16 mouse cellular contexts compared by ENCODE assay signal in the genomic region with DNA sequence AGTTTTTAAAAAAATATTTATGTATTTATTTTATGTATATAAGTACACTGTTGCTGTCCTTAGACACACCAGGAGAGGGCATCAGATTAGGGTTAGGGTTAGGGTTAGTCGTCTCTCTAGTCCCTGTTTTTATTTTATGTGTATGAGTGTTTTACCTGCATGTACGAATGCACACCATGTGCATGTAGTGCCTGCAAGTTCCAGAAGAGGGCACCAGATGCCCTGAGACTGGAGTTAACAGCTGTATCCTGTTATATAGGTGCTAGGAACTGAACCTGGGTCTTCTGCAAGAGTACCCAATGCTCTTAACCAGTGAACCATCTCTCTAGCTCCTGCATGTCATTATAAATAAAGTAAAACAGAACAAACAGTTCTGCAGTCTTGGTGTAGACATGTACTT. TPM values are rescaled to one million over a fixed set of nuclear protein-coding genes. Genes with fewer than 3 reads are reported as not detected.
DNase-seq lines count a peak whose midpoint lies in the region; ATAC-seq and TF ChIP-seq lines count a peak whose summit lies in the region.
"Had no signal": no experiment of that assay in that cellular context is flagged by ENCODE, and none has a peak within 500 bp of the region (broad histone marks: within the 10 kb centered on the region; RNA-seq: fewer than 3 reads in every experiment).

No protein-coding gene starts in this region.

- no peaks in the 10 kb centered on the region for H3K27me3 ChIP-seq in heart, postnatal 0 days (ENCODE audit: control insufficient read depth, insufficient read depth, low read length)
- H3K27me3 ChIP-seq in heart, embryonic 11.5 days (ENCODE audit: control insufficient read depth, insufficient read depth, low read length), result no peaks in the 10 kb centered on the region
- H3K27me3 ChIP-seq in liver, embryonic 14.5 days (ENCODE audit: control insufficient read depth, insufficient read depth, low read length), result no peaks in the 10 kb centered on the region
- H3K27me3 ChIP-seq in liver, embryonic 11.5 days (replicated peaks; ENCODE audit: control insufficient read depth, insufficient read depth, low read length), result no peaks in the 10 kb centered on the region
- H3K27me3 ChIP-seq: embryonic facial prominence, embryonic 12.5 days; limb, embryonic 15.5 days; stomach, embryonic 15.5 days had no signal

- DNase-seq in heart, postnatal 0 days (ENCODE audit: low spot score), result no peak
- DNase-seq in liver, embryonic 14.5 days (ENCODE audit: low read depth in 3 of 3, low spot score in 3 of 3), result no peak
- DNase-seq in liver, embryonic 11.5 days (ENCODE audit: low spot score), result no peak
- peak; percentile 19 for DNase-seq in A20 (ENCODE audit: low read depth, low spot score)
- DNase-seq in brain, embryonic 14.5 days (ENCODE audit: low read depth), result no peak
- DNase-seq in embryo, embryonic 10.5 days (ENCODE audit: low spot score), result no peak
- no peak for DNase-seq in right cerebral cortex, adult 18-20 months
- DNase-seq: cerebellum, postnatal 36 days; kidney, adult 18-20 months; lung, postnatal 14 days; thymus, postnatal 36 days had no signal

- H3K4me3 ChIP-seq in heart, postnatal 0 days (ENCODE audit: low read depth, low read length), result no peak overlapping the region
- H3K4me3 ChIP-seq in heart, embryonic 11.5 days (ENCODE audit: low read depth, low read length), result no peak overlapping the region
- H3K4me3 ChIP-seq in liver, embryonic 14.5 days (ENCODE audit: insufficient read depth in 1 of 2, low read depth in 2 of 2, low read length in 2 of 2), result no peak overlapping the region
- no peak overlapping the region for H3K4me3 ChIP-seq in liver, embryonic 11.5 days (ENCODE audit: low read depth, low read length)
- H3K4me3 ChIP-seq: embryonic facial prominence, embryonic 12.5 days; limb, embryonic 15.5 days; midbrain, embryonic 10.5 days; stomach, embryonic 15.5 days had no signal

- no peak overlapping the region for H3K9ac ChIP-seq in heart, postnatal 0 days (replicated peaks; ENCODE audit: low read depth, low read length)
- no peak overlapping the region for H3K9ac ChIP-seq in heart, embryonic 11.5 days (ENCODE audit: low read depth, low read length)
- H3K9ac ChIP-seq in liver, embryonic 14.5 days (replicated peaks), result no peak overlapping the region
- no peak overlapping the region for H3K9ac ChIP-seq in liver, embryonic 11.5 days (ENCODE audit: low read depth, low read length)
- H3K9ac ChIP-seq: embryonic facial prominence, embryonic 12.5 days; limb, embryonic 15.5 days; stomach, embryonic 15.5 days had no signal

- no peak overlapping the region for H3K27ac ChIP-seq in heart, postnatal 0 days (ENCODE audit: low read depth)
- no peak overlapping the region for H3K27ac ChIP-seq in heart, embryonic 11.5 days (ENCODE audit: low read depth, low read length)
- no peak overlapping the region for H3K27ac ChIP-seq in liver, embryonic 14.5 days
- H3K27ac ChIP-seq in liver, embryonic 11.5 days (ENCODE audit: low read depth, low read length), result no peak overlapping the region
- H3K27ac ChIP-seq: embryonic facial prominence, embryonic 12.5 days; limb, embryonic 15.5 days; midbrain, embryonic 10.5 days; stomach, embryonic 15.5 days had no signal

- no peak for TF ChIP-seq POLR2A in brain, embryonic 14.5 days (IDR thresholded peaks at IDR 0.05; ENCODE audit: borderline replicate concordance, extremely low read depth, insufficient read depth, insufficient read length, poor library complexity, severe bottlenecking)

- H3K4me1 ChIP-seq in heart, postnatal 0 days (ENCODE audit: control insufficient read depth, insufficient read depth), result no peaks in the 10 kb centered on the region
- no peaks in the 10 kb centered on the region for H3K4me1 ChIP-seq in heart, embryonic 11.5 days (ENCODE audit: control insufficient read depth, insufficient read depth, low read length)
- no peaks in the 10 kb centered on the region for H3K4me1 ChIP-seq in liver, embryonic 14.5 days (replicated peaks; ENCODE audit: control insufficient read depth in 2 of 2, insufficient read depth in 2 of 2, low read length in 1 of 2)
- no peaks in the 10 kb centered on the region for H3K4me1 ChIP-seq in liver, embryonic 11.5 days (replicated peaks; ENCODE audit: control insufficient read depth, insufficient read depth, low read length)
- H3K4me1 ChIP-seq: embryonic facial prominence, embryonic 12.5 days; limb, embryonic 15.5 days; midbrain, embryonic 10.5 days; stomach, embryonic 15.5 days had no signal

- no peak for ATAC-seq in heart, postnatal 0 days (ENCODE audit: insufficient read depth, low read depth)
- no peak for ATAC-seq in heart, embryonic 11.5 days (replicated peaks; ENCODE audit: insufficient number of reproducible peaks, low FRiP score, low TSS enrichment)
- ATAC-seq in liver, embryonic 14.5 days (ENCODE audit: insufficient read depth), result no peak
- ATAC-seq in liver, embryonic 11.5 days (replicated peaks; ENCODE audit: low FRiP score), result no peak

- no peak overlapping the region for H3K4me2 ChIP-seq in heart, postnatal 0 days (ENCODE audit: low read depth, low read length)
- no peak overlapping the region for H3K4me2 ChIP-seq in heart, embryonic 11.5 days
- H3K4me2 ChIP-seq in liver, embryonic 14.5 days (ENCODE audit: low read depth), result no peak overlapping the region
- H3K4me2 ChIP-seq in liver, embryonic 11.5 days, result no peak overlapping the region
- H3K4me2 ChIP-seq: embryonic facial prominence, embryonic 12.5 days; limb, embryonic 15.5 days; stomach, embryonic 15.5 days had no signal

- 86% methylated on average over 2 of the region's 2 CpGs for WGBS in heart, postnatal 0 days
- 78% methylated on average over 2 of the region's 2 CpGs for WGBS in heart, embryonic 11.5 days (ENCODE audit: insufficient replicate concordance)
- 53% methylated on average over 2 of the region's 2 CpGs for WGBS in liver, embryonic 14.5 days (ENCODE audit: insufficient replicate concordance)
- 76% methylated on average over 2 of the region's 2 CpGs for WGBS in liver, embryonic 11.5 days

- peak; percentile 14; the same call in 1 of the 2 replicates for TF ChIP-seq CTCF in heart, postnatal 0 days (IDR thresholded peaks at IDR 0.05; ENCODE audit: low read depth)
- TF ChIP-seq CTCF in liver, embryonic 14.5 days (IDR thresholded peaks at IDR 0.05; ENCODE audit: low read depth), result 0 out of 2 replicates have a peak, but pooled peaks have one; percentile 20
- TF ChIP-seq CTCF in brain, embryonic 14.5 days (IDR thresholded peaks at IDR 0.05; ENCODE audit: borderline replicate concordance, extremely low read depth, insufficient read depth, insufficient read length), result peak; percentile 9; the same call in 1 of the 2 replicates

- H3K9me3 ChIP-seq in heart, postnatal 0 days (replicated peaks; ENCODE audit: control insufficient read depth, low read length), result no peaks in the 10 kb centered on the region; the same call in 1 of the 2 replicates
- H3K9me3 ChIP-seq in heart, embryonic 11.5 days (replicated peaks; ENCODE audit: control insufficient read depth, low read length), result no peaks in the 10 kb centered on the region
- no peaks in the 10 kb centered on the region for H3K9me3 ChIP-seq in liver, embryonic 14.5 days (ENCODE audit: control insufficient read depth, low read length)
- peaks cover 5% of the 10 kb centered on the region for H3K9me3 ChIP-seq in liver, embryonic 11.5 days (ENCODE audit: control insufficient read depth, low read length)
- H3K9me3 ChIP-seq: embryonic facial prominence, embryonic 12.5 days; limb, embryonic 15.5 days; midbrain, embryonic 10.5 days; stomach, embryonic 15.5 days had no signal

- no peak for TF ChIP-seq EP300 in heart, postnatal 0 days (IDR thresholded peaks at IDR 0.05; ENCODE audit: low read depth)
- no peak for TF ChIP-seq EP300 in liver, embryonic 14.5 days (IDR thresholded peaks at IDR 0.05; ENCODE audit: low read depth)

- H3K36me3 ChIP-seq in heart, postnatal 0 days (replicated peaks; ENCODE audit: control insufficient read depth, insufficient read depth, low read length), result no peaks in the 10 kb centered on the region
- no peaks in the 10 kb centered on the region for H3K36me3 ChIP-seq in heart, embryonic 11.5 days (ENCODE audit: control insufficient read depth, insufficient read depth, low read length)
- H3K36me3 ChIP-seq in liver, embryonic 14.5 days (replicated peaks; ENCODE audit: control insufficient read depth, insufficient read depth, low read depth), result no peaks in the 10 kb centered on the region
- no peaks in the 10 kb centered on the region for H3K36me3 ChIP-seq in liver, embryonic 11.5 days (ENCODE audit: control insufficient read depth, insufficient read depth, low read length)
- H3K36me3 ChIP-seq: embryonic facial prominence, embryonic 12.5 days; limb, embryonic 15.5 days; midbrain, embryonic 10.5 days; stomach, embryonic 15.5 days had no signal

RNA-seq across cellular contexts. Expression of gene Adamtsl3, which starts 48.3 kb away (rescaled TPM):
- 2.0 and 4.1 TPM in 2 replicates for total RNA-seq in heart, postnatal 0 days (2014; rRNA removed; ENCODE audit: low replicate concordance)
- polyA plus RNA-seq in heart, postnatal 0 days (2015; fragmentation: Nextera tagmentation; extraction: Ambion mirVana), result 1.00 and 1.0 TPM in 2 replicates
- polyA plus RNA-seq in heart, embryonic 11.5 days (2014; fragmentation: Nextera tagmentation; extraction: Ambion mirVana), result 0.54 and 0.57 TPM in 2 replicates
- 0.01 and 0.06 TPM in 2 replicates for polyA plus RNA-seq in liver, embryonic 14.5 days (2012; rRNA removed)
- not detected in 2 replicates for polyA plus RNA-seq in liver, embryonic 14.5 days (2014; fragmentation: Nextera tagmentation; extraction: Ambion mirVana)
- polyA plus RNA-seq in liver, embryonic 11.5 days (2014; fragmentation: Nextera tagmentation; extraction: Ambion mirVana), result 0.35 and 0.37 TPM in 2 replicates
- 0.54 and 0.92 TPM in 2 replicates for polyA plus RNA-seq in brain, embryonic 14.5 days (2012; rRNA removed)
- polyA plus RNA-seq: midbrain, embryonic 10.5 days had no signal
